Mouse (Mus musculus): ENCODE measurements at regions not wholly inside any gene's neighbourhood (a gene's known extent, or its start where the extent isn't known, plus 50 kb on each side); places are given as distances from the start of the nearest gene placed in this dataset.

DNA sequence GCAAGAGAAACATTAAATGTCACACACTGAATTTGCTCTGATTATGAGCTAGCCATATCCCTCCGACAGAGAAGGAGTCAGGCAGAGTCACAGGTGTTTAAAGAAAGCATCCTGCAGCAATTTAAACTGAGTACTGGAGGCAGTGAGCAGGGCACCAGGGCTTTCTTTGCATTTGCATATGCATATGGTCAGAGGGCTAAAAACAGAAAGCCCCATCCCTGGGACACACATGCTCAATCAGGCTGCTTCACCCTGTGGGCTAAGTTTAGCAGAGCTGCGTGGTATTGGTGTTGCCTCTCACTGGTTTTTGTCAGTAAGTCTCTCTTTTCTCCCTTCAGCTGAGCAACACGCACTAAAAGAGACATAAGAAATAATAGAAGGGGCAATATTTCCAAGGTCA is 289.9 kb upstream of the Rps6ka3 start:
- DNase-seq (ENCODE audit: extremely low spot score) = no peak

- DNase-seq (ENCODE audit: extremely low spot score) = no peak
These were observed 288.7 kb upstream of the Rps6ka3 start for GRCm38 (mm10) chrX:158921424-158921823.

- peak; percentile 61 for DNase-seq (ENCODE audit: extremely low spot score)
These were observed 288.2 kb upstream of the Rps6ka3 start for GRCm38 (mm10) chrX:158921838-158922450.

GRCm38 (mm10) chrX:158923081-158923561 is 287.0 kb upstream of the Rps6ka3 start:
- peak; percentile 27 for DNase-seq (ENCODE audit: extremely low spot score)

GRCm38 (mm10) chrX:158923657-158924489 is 286.2 kb upstream of the Rps6ka3 start:
- no peak for DNase-seq (ENCODE audit: extremely low spot score)

- DNase-seq (ENCODE audit: extremely low spot score) = peak; percentile 4
These were observed 285.4 kb upstream of the Rps6ka3 start for GRCm38 (mm10) chrX:158924490-158925398.

GRCm38 (mm10) chrX:158931864-158932263 is 278.2 kb upstream of the Rps6ka3 start:
- no peak for DNase-seq (ENCODE audit: extremely low spot score)

DNA sequence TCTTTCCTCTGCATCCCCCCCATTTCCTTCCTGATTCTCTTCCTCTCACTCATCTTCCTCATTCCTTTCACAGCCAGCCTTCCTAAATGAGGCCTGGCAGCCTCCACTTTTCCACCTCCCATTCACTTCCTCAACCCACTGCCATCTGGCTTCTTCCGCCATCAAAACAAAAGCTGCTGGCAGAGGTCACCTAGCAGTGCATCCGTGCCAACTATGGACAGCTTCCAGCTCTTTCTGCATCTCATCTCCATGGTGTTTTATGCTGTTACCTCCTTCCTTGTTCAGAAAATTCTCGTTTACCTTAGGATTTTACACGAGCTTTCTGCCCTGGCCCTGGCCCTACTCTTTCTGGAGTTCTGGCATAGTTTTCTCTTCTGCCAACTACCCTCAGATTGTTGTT is 262.9 kb upstream of the Rps6ka3 start:
- no peak for DNase-seq (ENCODE audit: extremely low spot score)

DNA sequence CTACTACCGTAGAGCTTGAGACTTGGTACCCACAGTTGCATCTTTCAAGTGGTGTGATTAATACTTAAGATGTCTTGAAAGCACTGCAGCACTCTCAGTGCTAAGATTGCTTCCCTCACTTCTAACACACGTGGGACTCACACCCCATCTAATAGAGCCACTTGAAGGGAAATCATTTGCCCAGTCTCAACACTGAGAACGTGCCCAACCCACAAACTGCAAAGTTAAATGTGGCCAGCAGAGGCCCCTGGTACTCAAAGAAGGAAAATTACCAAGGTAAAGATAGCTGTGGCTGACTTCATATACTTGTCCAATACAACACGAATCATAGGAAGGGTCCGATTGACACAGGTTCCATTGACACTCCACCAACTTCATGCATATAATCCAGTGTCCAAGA is 238.4 kb upstream of the Rps6ka3 start:
- peak; percentile 2 for DNase-seq (ENCODE audit: extremely low spot score)

DNA sequence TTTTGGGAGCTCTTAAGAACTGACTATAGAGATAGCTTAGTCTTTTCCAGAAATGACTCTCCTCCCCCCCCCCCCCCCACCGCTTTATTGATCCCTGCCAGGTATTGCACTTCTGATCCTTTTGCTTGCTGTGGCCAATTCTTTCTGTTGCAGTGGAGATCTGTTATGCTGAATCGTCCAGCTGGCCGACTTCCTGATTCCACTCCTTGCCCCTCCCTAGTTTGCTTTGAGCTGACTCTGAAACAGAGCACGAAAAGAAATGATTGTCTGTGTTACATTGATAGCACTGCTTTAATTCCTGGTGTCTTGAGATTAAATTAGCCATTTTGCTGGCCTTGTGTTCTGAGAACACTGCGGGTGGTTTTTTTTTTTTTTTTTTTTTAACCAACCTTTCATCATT is 233.5 kb upstream of the Rps6ka3 start:
- DNase-seq (ENCODE audit: extremely low spot score) = no peak

GRCm38 (mm10) chrX:158984721-158985120 is 225.4 kb upstream of the Rps6ka3 start:
- no peak for DNase-seq (ENCODE audit: extremely low spot score)

- no peak for DNase-seq (ENCODE audit: extremely low spot score)
These were observed 222.4 kb upstream of the Rps6ka3 start for GRCm38 (mm10) chrX:158987676-158988075.

DNA sequence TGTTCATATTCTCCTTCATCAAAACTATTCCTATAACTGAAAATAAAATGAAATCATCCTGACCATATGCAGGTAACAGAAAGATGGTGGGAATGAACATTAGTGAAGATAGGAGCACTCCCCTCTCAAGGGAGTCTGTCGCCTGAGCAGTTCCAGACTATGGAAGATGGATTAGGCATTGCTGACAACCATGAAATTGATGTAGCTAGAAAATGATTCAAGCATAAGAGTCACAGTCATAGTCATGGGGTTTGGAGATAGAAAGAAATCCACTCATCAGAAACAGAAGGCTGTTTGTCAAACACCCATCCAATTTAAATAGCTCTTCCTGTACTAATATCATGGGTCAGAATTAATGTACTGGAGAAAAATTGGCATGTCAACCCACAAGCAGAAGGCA is 191.2 kb upstream of the Rps6ka3 start:
- no peak for DNase-seq (ENCODE audit: extremely low spot score)

GRCm38 (mm10) chrX:159026311-159026710 is 183.8 kb upstream of the Rps6ka3 start:
- DNase-seq (ENCODE audit: extremely low spot score) = no peak

DNA sequence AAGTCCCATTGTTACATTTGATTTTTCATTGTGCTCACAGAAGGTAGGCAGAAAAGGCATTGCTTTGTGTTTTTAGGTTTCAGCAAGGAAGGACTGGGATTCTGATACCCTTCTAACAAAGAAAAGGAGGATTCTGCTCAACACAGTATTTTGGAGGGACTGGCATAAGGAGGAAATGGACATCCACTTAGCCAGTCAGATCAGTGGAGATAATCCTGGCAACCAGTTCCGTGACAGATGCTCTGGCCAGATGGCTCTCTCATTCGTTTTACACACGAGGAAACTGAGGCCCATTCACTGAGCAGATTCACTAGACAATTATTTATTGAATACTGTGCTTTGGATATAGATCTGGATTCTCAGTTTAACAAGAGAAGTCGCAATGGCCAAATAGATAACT is 178.2 kb upstream of the Rps6ka3 start:
- DNase-seq (ENCODE audit: extremely low spot score) = no peak

DNA sequence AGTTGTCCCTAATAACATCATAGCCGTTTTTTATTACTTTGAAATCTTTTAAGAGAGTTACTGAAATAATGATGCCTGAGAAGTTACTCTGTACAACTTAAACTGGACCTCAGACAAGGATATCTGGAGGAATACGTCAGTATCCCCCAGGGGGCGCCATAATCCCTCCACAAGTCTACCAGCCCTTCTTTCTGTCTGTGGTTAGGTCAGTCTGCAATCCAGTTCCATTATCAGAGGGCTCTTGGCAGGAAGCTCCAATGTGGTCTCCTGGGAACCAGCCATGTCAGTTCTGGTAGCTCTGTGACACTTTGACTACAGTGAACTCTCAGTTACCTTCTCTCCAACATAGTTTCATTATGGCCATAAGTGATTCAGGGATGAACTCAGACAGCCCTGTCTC is 166.7 kb upstream of the Rps6ka3 start:
- DNase-seq (ENCODE audit: extremely low spot score) = peak; percentile 33

- no peak for DNase-seq (ENCODE audit: extremely low spot score)
These were observed 162.2 kb upstream of the Rps6ka3 start for GRCm38 (mm10) chrX:159047876-159048275.

- no peak for DNase-seq (ENCODE audit: extremely low spot score)
These were observed 154.2 kb upstream of the Rps6ka3 start for GRCm38 (mm10) chrX:159055689-159056461.

- DNase-seq (ENCODE audit: extremely low spot score) = no peak
These were observed 153.7 kb upstream of the Rps6ka3 start for GRCm38 (mm10) chrX:159056462-159056805.

GRCm38 (mm10) chrX:159058931-159059330 is 151.2 kb upstream of the Rps6ka3 start:
- DNase-seq (ENCODE audit: extremely low spot score) = no peak

GRCm38 (mm10) chrX:159061322-159061721 is 148.8 kb upstream of the Rps6ka3 start:
- no peak for DNase-seq (ENCODE audit: extremely low spot score)
